Mouse (Mus musculus) forebrain, embryonic 10.5 days (tissue): ENCODE data around the gene Acot11. TPM values are rescaled to one million over a fixed set of nuclear protein-coding genes. Genes with fewer than 3 reads are reported as not detected.

Experiments
- DNase-seq: peaks from one replicate; pipeline ENCODE4 v3.0.0-alpha.2; 2017; ENCODE audit warnings: low spot score; ENCODE audit errors: extremely low spot score
- H3K27ac ChIP-seq: fragments of 300-500 bp; sonication (generic); 2 replicates; pipeline ENCODE4 v1.5.1; 2016; ENCODE audit warnings: mild to moderate bottlenecking
- H3K27me3 ChIP-seq: fragments of 300-500 bp; sonication (generic); 2 replicates; pipeline ENCODE4 v1.6.1; 2016; ENCODE audit warnings: mild to moderate bottlenecking; ENCODE audit not compliant: poor library complexity, severe bottlenecking
- H3K36me3 ChIP-seq: fragments of 300-500 bp; sonication (generic); replicated peaks from 2 replicates; pipeline ENCODE4 v1.6.1; 2016; ENCODE audit warnings: mild to moderate bottlenecking, moderate library complexity
- H3K4me1 ChIP-seq: fragments of 300-500 bp; sonication (generic); 2 replicates; pipeline ENCODE4 v1.6.1; 2016
- H3K4me3 ChIP-seq: fragments of 300-500 bp; sonication (generic); 2 replicates; pipeline ENCODE4 v1.5.1; 2016; ENCODE audit warnings: mild to moderate bottlenecking, moderate library complexity
- H3K9me3 ChIP-seq: fragments of 300-500 bp; sonication (generic); 2 replicates; pipeline ENCODE4 v1.6.1; 2016; ENCODE audit warnings: mild to moderate bottlenecking, moderate library complexity
- WGBS: fragments of 180-500 bp; shearing (Covaris S2); methylation state at CpG from one replicate; pipeline ENCODE4 v1.1.7; 2016; 5-methylcytosine and 5-hydroxymethylcytosine counted together
- polyA plus RNA-seq: library from polyadenylated mRNA; unstranded; fragments of >200 nt; fragmentation: Nextera tagmentation; extraction: Ambion mirVana; gene quantifications from 2 replicates; pipeline ENCODE4 v1.2.1, GENCODE M21; 2016

Gene Acot11
- 1.9 and 2.1 TPM in 2 replicates for polyA plus RNA-seq

DNA sequence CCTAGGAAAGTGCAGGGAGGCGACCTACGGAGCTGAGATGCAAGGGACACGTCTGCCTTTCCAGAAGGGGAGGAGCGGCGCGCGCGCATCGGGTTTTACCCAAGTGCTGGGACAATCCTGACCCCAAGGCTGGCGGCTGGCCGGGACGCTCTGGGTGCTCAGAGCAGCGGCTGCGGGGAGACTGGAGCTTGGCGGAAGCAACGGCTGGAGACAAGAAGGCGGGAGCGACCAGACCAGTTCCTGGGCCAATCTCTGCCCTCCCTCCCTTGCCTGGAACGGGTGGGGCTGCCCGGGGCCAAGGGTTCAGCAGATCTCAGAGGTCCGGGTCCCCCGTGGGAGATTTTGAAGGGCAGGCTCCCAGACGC is at the start of gene Acot11:
Gene Acot11, minus strand, starts transcription at position 89 of the 365 bp plus-strand sequence.
- DNase-seq, result no peak
- H3K36me3 ChIP-seq, result no peaks in the 10 kb centered on the region
- whole genome bisulfite sequencing, result 6% methylated on average over 23 of the region's 23 CpGs
- peak within 1 kb of the TSS; percentile 76 for H3K27ac ChIP-seq
- peaks cover under 1% of the 10 kb centered on the region; the same call in 1 of the 2 replicates for H3K9me3 ChIP-seq
- H3K4me3 ChIP-seq, result peak within 1 kb of the TSS; percentile 39
- H3K27me3 ChIP-seq, result peaks cover 37% of the 10 kb centered on the region
- H3K4me1 ChIP-seq, result peaks cover 23% of the 10 kb centered on the region

DNA sequence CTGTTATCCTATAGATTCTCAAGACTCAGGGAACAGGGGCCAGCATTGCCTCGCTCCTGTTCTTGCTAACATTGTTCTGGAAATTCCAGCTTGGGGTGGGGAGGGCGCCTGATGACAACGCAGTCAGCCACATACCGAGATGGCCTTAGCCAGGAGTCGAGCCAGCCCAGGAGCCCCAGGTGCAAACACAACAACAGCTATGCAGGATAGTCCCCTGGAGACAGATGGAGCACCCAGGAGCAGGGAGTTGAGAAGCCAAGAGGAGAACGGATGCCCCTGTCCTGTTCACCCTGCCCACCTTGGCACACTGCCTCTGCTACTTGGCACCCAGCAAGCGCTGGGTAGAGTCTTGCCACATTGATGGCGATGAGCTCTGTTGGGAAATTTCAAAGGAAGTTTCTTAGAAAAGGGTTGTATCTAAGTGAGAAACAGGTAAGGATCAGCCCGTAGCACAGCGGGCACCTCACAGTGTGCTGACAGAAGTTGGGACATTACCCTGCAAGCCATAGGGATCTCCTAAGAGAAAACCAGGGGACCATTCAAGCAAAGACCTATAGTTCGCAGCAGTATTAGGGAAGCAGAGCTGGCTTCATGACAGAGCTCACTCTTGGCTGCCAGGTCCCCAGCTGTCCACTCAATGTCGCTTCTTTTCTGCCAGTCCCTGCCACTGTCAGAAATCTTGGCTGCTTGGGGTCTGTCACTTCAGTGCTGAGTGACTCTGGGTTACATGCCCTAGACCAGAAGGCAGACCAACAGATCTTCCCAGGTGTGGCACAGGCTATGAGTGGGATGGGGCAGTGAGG is 43.7 kb upstream of the Acot11 start:
- Histone ChIP-seq H3K4me1 (peaks cover 41% of the 10 kb centered on the region), H3K27ac (peak overlapping the region; percentile 86), H3K4me3 (peak overlapping the region; percentile 29), H3K27me3 (no peaks in the 10 kb centered on the region), H3K36me3 (no peaks in the 10 kb centered on the region), H3K9me3 (no peaks in the 10 kb centered on the region)
- no peak for DNase-seq
- WGBS, result 47% methylated on average over 12 of the region's 12 CpGs

DNA sequence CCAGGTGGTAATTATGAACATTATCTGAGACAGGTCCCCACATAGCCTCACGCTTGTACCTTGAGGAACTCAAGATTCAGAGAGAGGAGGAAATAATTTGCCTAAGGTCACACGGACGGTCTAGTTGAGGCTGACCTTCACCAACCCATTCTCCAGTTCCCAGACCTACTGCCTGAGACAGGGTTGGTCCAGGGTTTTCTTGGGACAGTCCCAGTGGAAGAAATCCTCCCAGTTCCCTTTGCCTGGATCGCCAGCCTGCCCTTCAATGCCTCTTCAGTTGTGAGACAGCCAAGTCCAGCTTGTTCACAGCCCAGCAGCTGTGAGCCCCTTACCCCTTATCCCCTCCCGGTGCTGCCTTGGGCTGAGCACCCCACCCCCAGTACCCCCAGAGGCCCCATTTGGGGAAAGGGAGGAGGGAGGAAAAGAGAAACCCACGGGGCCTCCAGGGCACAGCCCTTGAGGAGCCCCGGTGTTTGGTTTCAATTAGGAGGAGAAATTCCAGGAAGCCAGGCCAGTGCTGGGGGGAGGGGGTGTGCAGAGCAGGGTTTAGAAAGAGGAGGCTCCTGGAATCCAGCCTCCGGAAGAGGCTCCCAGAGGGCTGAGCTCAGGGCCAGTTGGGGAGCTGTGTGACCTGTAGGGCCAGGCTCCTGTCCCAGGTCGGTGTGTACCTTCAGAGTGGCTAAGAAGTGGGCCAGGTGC is 42.9 kb upstream of the Acot11 start:
- Histone ChIP-seq H3K27ac (peak overlapping the region; percentile 86), H3K4me1 (peaks cover 44% of the 10 kb centered on the region), H3K27me3 (no peaks in the 10 kb centered on the region), H3K9me3 (no peaks in the 10 kb centered on the region), H3K4me3 (peak overlapping the region; percentile 29), H3K36me3 (no peaks in the 10 kb centered on the region)
- 10% methylated on average over 9 of the region's 9 CpGs for WGBS
- peak; percentile 81 for DNase-seq

DNA sequence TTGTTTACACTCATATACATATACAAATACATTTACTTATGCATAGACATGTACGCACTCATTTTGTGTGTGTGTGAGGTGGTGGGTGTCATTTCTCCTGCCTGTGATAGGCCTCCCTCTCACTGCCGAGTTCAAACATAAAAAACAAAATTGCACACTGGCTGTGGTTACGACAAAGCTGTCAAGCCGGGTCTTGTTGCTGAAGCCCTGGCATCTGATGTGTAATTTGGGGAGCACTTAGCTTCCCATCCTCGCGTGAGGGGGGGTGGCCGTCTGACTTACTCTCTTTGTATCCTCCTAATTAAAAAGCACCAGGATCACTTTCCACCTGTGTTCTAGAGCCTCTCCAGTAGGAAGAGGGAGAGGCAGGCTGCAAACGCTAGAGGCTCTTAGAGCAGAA is 37.8 kb upstream of the Acot11 start:
- no peak overlapping the region for H3K4me3 ChIP-seq
- peak overlapping the region; percentile 98 for H3K27ac ChIP-seq
- no peaks in the 10 kb centered on the region for H3K36me3 ChIP-seq
- no peaks in the 10 kb centered on the region for H3K9me3 ChIP-seq
- H3K27me3 ChIP-seq, result peaks cover 5% of the 10 kb centered on the region; the same call in 1 of the 2 replicates
- no peak for DNase-seq
- 61% methylated on average over 8 of the region's 8 CpGs for WGBS
- H3K4me1 ChIP-seq, result peaks cover 77% of the 10 kb centered on the region

DNA sequence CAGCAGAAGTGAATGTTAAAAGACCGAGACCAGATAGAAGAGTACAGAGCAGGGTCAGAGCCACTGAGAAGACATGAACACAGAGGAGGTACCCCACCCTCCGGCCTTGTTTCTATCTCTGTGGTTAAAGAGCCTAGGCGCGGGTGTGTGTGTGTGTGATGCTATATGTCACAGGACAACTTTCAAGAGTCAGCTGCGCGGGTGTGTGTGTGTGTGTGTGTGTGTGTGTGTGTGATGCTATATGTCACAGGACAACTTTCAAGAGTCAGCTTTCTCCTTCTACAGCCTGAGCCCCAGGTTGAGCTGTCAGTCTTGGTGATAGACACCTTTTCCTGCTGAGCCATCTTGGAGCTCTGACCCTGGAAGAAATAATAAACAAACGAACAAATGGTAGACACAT is 37.1 kb upstream of the Acot11 start:
- peak overlapping the region; percentile 98 for H3K27ac ChIP-seq
- peaks cover 9% of the 10 kb centered on the region for H3K27me3 ChIP-seq
- H3K4me1 ChIP-seq, result peaks cover 77% of the 10 kb centered on the region
- 77% methylated on average over 7 of the region's 7 CpGs for WGBS
- no peak overlapping the region for H3K4me3 ChIP-seq
- no peak for DNase-seq
- no peaks in the 10 kb centered on the region for H3K36me3 ChIP-seq
- no peaks in the 10 kb centered on the region for H3K9me3 ChIP-seq

DNA sequence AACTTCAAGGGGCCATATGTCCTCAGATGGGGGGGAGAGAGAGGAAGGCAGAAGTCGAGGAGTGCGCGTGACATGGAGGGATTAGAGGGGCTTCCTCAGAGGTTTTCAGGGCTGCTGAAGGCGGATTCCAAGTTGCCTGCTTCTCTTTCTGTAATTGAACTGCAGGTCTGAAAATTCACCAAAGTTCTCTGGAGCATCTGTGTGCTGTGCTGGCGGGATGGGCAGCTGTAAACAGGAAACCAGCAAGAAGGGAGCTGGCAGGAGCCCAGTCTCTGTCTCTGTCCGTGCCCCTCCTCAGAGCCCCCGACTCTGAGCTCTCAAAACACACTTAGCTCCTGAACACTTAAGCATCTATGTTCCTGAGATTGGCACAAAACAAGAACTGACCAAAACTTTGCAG is 36.5 kb upstream of the Acot11 start:
- WGBS, result 13% methylated on average over 7 of the region's 7 CpGs
- peaks cover 77% of the 10 kb centered on the region for H3K4me1 ChIP-seq
- no peaks in the 10 kb centered on the region for H3K9me3 ChIP-seq
- no peak overlapping the region for H3K4me3 ChIP-seq
- peak overlapping the region; percentile 98 for H3K27ac ChIP-seq
- peaks cover 15% of the 10 kb centered on the region for H3K27me3 ChIP-seq
- no peak for DNase-seq
- H3K36me3 ChIP-seq, result no peaks in the 10 kb centered on the region

DNA sequence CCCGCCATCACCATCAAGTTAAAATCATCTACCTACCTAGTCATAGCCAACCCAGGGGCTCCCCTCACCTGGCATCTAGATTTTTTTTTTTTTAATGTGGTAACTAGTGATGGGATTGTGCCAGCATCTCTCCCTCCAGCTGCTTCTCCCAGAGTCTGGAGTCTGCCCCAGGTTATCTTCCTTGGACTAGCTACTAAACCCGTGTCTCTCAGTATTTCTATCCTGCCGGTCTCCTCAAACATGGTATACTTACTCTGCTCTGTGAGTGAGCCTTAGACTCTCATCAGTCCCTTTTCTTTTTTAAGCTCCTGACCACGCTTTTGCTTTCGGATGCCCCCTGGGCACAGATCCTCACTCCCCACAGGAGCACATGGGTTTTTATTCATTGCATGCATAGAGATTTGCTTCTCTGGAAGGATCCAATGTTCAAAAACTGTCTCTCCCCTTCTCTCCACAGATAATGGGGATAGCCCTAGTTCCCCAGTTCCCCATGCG is 35.9 kb upstream of the Acot11 start:
- Histone ChIP-seq H3K36me3 (no peaks in the 10 kb centered on the region), H3K4me1 (peaks cover 78% of the 10 kb centered on the region), H3K27ac (peak overlapping the region; percentile 98), H3K4me3 (peak overlapping the region; percentile 58), H3K9me3 (no peaks in the 10 kb centered on the region), H3K27me3 (peaks cover 19% of the 10 kb centered on the region)
- no peak for DNase-seq
- WGBS, result 16% methylated on average over 6 of the region's 6 CpGs

DNA sequence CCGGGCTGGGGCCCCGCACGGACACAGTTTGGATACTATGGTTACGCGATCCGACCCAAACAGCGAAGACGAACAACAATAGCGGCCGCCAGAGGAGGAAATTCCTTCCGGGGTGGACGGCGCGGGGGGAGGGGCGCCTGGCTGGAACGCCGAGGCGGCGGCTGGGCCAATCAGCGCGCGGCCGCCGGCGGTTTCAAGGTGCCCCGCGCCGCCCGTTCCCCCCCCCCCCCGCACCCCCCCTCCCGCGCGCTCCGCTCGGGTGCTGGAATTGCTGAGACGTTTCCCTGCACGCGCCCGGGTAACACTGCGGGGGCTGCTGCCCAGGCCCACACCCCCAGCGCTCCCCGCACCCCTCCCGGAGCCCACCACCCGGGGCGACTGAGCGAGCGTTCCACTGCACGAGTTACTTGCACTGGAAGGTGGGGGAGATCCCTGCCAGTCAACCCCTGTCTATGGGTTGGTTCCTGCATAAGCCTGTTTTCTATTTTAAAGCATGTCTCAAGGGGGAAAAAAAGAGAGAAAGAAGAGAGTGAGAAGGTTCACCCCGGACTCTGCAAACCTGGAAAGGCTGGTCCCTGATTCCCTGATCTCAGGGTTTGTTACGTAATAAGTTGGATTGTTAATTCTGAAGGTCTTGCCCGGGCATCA is 35.3 kb upstream of the Acot11 start:
- peak overlapping the region; percentile 58 for H3K4me3 ChIP-seq
- under 1% methylated on average over 45 of the region's 51 CpGs for WGBS
- no peaks in the 10 kb centered on the region for H3K36me3 ChIP-seq
- H3K4me1 ChIP-seq, result peaks cover 78% of the 10 kb centered on the region
- DNase-seq, result peak; percentile 93
- no peaks in the 10 kb centered on the region for H3K9me3 ChIP-seq
- peak overlapping the region; percentile 98 for H3K27ac ChIP-seq
- peaks cover 19% of the 10 kb centered on the region for H3K27me3 ChIP-seq

DNA sequence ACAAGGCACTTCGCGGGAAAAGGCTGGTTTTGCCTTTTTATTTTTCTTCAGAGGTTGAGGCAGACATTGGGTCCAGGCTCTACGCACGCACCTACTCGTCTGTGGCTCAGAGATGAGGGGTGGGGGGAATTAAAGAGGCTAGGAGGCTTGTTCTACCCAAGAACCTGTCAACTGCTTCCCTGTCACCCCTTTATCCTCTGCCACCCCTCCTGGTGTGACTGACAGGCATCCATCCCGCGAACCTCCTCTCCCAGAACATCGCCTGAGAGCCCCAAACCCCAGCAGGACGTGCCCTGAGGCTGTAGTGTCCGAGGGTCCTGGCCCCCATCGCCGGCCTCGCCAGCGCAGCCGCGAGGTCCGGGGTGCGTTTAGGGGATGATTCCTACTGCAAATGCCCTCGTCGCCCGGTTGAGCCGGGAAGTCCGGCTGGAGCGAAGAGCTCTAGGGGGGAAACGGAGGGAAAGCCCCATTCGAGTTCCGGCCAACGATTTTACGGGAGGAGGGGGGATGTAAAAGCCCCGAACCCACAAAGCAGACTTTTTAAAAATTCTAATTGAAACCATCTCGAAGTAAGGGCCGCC is 34.5 kb upstream of the Acot11 start:
- DNase-seq, result no peak
- WGBS, result under 1% methylated on average over 32 of the region's 32 CpGs
- peaks cover 19% of the 10 kb centered on the region for H3K27me3 ChIP-seq
- H3K4me3 ChIP-seq, result peak overlapping the region; percentile 58
- H3K27ac ChIP-seq, result peak overlapping the region; percentile 98
- H3K4me1 ChIP-seq, result peaks cover 78% of the 10 kb centered on the region
- no peaks in the 10 kb centered on the region for H3K36me3 ChIP-seq
- H3K9me3 ChIP-seq, result no peaks in the 10 kb centered on the region

DNA sequence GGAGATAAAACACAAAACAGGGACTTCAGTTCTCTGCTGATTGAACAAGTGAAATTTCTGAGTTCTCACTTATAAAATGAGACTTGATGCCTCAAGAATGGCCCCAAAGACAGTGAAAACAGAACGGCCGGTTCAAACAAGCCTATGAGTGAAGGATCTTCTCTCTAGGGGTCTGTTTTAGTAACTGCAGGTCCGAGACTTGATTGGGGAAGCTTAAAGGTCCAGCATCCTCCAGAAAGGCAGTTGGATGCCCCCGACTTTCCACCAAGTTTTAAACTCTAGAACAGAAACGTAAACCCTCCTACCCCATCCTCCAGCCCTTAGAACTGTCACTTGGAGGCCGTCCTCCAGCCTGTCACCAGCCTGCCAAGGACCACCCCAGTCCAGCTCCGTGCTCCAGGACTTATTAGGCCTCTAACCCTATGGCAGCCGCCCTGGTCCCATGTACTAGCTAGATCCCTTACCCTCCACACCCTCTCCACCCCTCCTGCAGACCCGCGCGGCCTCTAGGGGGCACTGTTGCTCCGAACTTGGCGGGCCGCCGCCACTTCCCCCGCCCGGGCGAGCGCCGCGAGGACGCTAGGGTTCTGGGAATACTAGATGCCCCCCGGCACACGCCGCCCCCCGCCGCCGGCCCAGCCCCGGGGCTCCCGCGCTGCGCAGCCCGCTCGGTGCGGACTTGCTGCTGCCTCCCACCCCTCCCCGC is 33.9 kb upstream of the Acot11 start:
- DNase-seq, result peak; percentile 98
- H3K36me3 ChIP-seq, result no peaks in the 10 kb centered on the region
- WGBS, result 1% methylated on average over 36 of the region's 36 CpGs
- H3K9me3 ChIP-seq, result no peaks in the 10 kb centered on the region
- H3K4me3 ChIP-seq, result peak overlapping the region; percentile 58
- peaks cover 19% of the 10 kb centered on the region for H3K27me3 ChIP-seq
- peak overlapping the region; percentile 98 for H3K27ac ChIP-seq
- H3K4me1 ChIP-seq, result peaks cover 74% of the 10 kb centered on the region

DNA sequence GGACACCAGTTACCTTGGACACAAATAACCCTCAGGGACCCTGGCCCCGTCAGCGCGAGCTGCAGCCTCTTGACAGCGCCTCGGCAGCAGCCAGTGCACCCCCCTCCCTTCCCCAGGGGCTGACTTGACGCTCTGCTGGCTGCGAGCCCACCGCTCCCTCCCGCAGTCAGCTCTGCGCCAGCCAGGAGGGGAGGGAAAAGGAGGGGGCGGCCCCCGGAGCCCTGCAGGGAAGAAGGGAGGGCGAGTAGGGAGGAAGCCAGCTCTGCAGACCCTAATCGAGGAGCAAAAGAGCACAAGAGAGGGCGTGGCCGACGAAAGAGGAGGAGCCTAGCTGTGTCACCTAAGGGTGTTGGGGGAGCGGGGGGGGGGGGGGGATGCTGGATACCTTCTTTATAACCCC is 33.2 kb upstream of the Acot11 start:
- Histone ChIP-seq H3K4me1 (peaks cover 68% of the 10 kb centered on the region), H3K36me3 (no peaks in the 10 kb centered on the region), H3K27ac (peak overlapping the region; percentile 98), H3K9me3 (no peaks in the 10 kb centered on the region), H3K4me3 (peak overlapping the region; percentile 58), H3K27me3 (peaks cover 19% of the 10 kb centered on the region)
- 0% methylated on average over 17 of the region's 18 CpGs for WGBS
- peak; percentile 65 for DNase-seq

DNA sequence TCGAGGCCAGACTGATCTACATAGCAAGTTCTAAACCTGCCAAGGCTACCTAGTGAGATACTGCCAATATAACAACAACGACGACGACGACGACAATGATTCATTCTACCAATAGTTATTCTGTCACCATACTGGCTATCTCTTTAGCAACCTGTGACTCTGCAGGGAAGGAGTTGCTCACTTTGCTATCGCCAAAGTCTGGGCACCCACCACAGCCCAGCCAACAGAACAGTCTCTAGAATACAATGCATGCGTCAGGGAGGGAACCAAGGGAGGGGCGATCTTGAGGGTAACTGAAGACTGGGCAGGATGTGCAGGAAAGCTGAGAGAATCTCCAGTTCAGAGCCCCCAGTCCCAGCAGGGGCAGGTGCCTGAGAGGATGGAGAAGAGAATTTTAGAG is 32.6 kb upstream of the Acot11 start:
- H3K27ac ChIP-seq, result peak overlapping the region; percentile 98
- no peaks in the 10 kb centered on the region for H3K9me3 ChIP-seq
- no peak for DNase-seq
- peaks cover 63% of the 10 kb centered on the region for H3K4me1 ChIP-seq
- H3K27me3 ChIP-seq, result peaks cover 19% of the 10 kb centered on the region
- H3K4me3 ChIP-seq, result peak overlapping the region; percentile 58
- no peaks in the 10 kb centered on the region for H3K36me3 ChIP-seq
- 8% methylated on average over 9 of the region's 9 CpGs for WGBS
